Comparison of ENCODE assay signal across 22 mouse cellular contexts in genomic region chr8:126808496-126808895, GRCm38 (mm10).
"Had no signal": no experiment of that assay in that cellular context is flagged by ENCODE, and none has a peak within 500 bp of the region (broad histone marks: within the 10 kb centered on the region; RNA-seq: fewer than 3 reads in every experiment).

No protein-coding gene starts in this region.

- DNase-seq: kidney, adult 18-20 months; kidney, adult 9 months; layer of hippocampus, postnatal 36 days; lung, adult 18-20 months; lung, postnatal 10 days; lung, postnatal 36 days; right cerebral cortex, adult 18-20 months; right cerebral cortex, postnatal 14 days; right cerebral cortex, postnatal 4 days; thymus, adult 2 months; thymus, postnatal 14 days; thymus, postnatal 4 days had no signal

- H3K4me3 ChIP-seq: left cerebral cortex, adult 2 months; lung, embryonic 15.5 days; megakaryocyte, embryonic 14.5 days; midbrain, embryonic 10.5 days; midbrain, embryonic 15.5 days; neural tube, embryonic 12.5 days; neural tube, embryonic 15.5 days had no signal

- H3K4me2 ChIP-seq: lung, embryonic 15.5 days; midbrain, embryonic 15.5 days; neural tube, embryonic 12.5 days; neural tube, embryonic 15.5 days had no signal

- H3K9ac ChIP-seq: lung, embryonic 15.5 days; midbrain, embryonic 15.5 days; neural tube, embryonic 12.5 days; neural tube, embryonic 15.5 days had no signal

- H3K27me3 ChIP-seq: lung, embryonic 15.5 days; midbrain, embryonic 15.5 days; neural tube, embryonic 12.5 days; neural tube, embryonic 15.5 days had no signal

- H3K36me3 ChIP-seq: lung, embryonic 15.5 days; midbrain, embryonic 10.5 days; midbrain, embryonic 15.5 days; neural tube, embryonic 12.5 days; neural tube, embryonic 15.5 days had no signal

- ATAC-seq: intestine, embryonic 16.5 days; midbrain, embryonic 15.5 days had no signal

- H3K9me3 ChIP-seq: midbrain, embryonic 15.5 days; neural tube, embryonic 15.5 days had no signal

- H3K4me1 ChIP-seq: midbrain, embryonic 15.5 days; neural tube, embryonic 15.5 days had no signal

- H3K27ac ChIP-seq: kidney, postnatal 0 days; left cerebral cortex, adult 2 months; lung, embryonic 15.5 days; midbrain, embryonic 10.5 days; midbrain, embryonic 15.5 days; neural tube, embryonic 12.5 days; neural tube, embryonic 15.5 days; stomach, postnatal 0 days had no signal
